Mouse (Mus musculus) MEL (cell line): ENCODE measurements around the gene Mfsd1.
A peak's percentile ranks its signal among the peaks of the same experiment; 100 is the strongest.

ENCODE experiments used
- CTCF ChIP-seq, 3 experiments: IDR thresholded peaks in 2 of 3; conservative IDR thresholded peaks in 1 of 3; 2 replicates each; pipeline ENCODE4 v1.5.1; 2011 to 2012; ENCODE audit warnings: low read length in 3 of 3, low read depth in 2 of 3, mild to moderate bottlenecking in 2 of 3, improper control_type of control experiment in 1 of 3, inconsistent platforms in 1 of 3, mixed read lengths in 1 of 3, moderate library complexity in 1 of 3; ENCODE audit not compliant: control insufficient read depth in 1 of 3, insufficient read depth in 1 of 3, poor library complexity in 1 of 3, severe bottlenecking in 1 of 3
- E2F4 ChIP-seq: IDR thresholded peaks from 2 replicates; pipeline ENCODE4 v1.6.1; 2011; ENCODE audit warnings: low read depth, low read length, improper control_type of control experiment, borderline replicate concordance
- ELF1 ChIP-seq: IDR thresholded peaks from 2 replicates; pipeline ENCODE4 v1.6.1; 2014; ENCODE audit warnings: low read depth, mild to moderate bottlenecking, inconsistent platforms, low read length, improper control_type of control experiment, moderate library complexity
- EP300 ChIP-seq, 2 experiments: IDR thresholded peaks; 2 replicates each; pipeline ENCODE4 v1.6.1; 2011; ENCODE audit warnings: improper control_type of control experiment in 2 of 2, low read length in 2 of 2, low read depth in 1 of 2, mild to moderate bottlenecking in 1 of 2
- ETS1 ChIP-seq: IDR thresholded peaks from 2 replicates; pipeline ENCODE4 v1.6.1; 2012; ENCODE audit warnings: low read depth, mild to moderate bottlenecking, inconsistent platforms, low read length, improper control_type of control experiment, moderate library complexity
- GATA1 ChIP-seq: IDR thresholded peaks from 2 replicates; pipeline ENCODE4 v1.6.1; 2011; ENCODE audit warnings: low read depth, low read length, improper control_type of control experiment
- KAT2A ChIP-seq: conservative IDR thresholded peaks from 2 replicates; pipeline ENCODE4 v1.6.1; 2012; ENCODE audit warnings: low read depth, low read length, improper control_type of control experiment, inconsistent platforms
- MAFK ChIP-seq: IDR thresholded peaks from 2 replicates; pipeline ENCODE4 v1.6.1; 2011; ENCODE audit warnings: low read depth, mild to moderate bottlenecking, low read length, improper control_type of control experiment, borderline replicate concordance
- NELFE ChIP-seq: IDR thresholded peaks from 2 replicates; pipeline ENCODE4 v1.6.1; 2011; ENCODE audit warnings: low read depth, low read length, improper control_type of control experiment
- POLR2A ChIP-seq, 2 experiments: IDR thresholded peaks; 2 replicates each; pipeline ENCODE4 v1.6.1; 2011 to 2012; ENCODE audit warnings: low read length in 2 of 2, mild to moderate bottlenecking in 2 of 2, control low read depth in 1 of 2, improper control_type of control experiment in 1 of 2, low read depth in 1 of 2, moderate library complexity in 1 of 2; ENCODE audit not compliant: control insufficient read depth in 1 of 2, insufficient read depth in 1 of 2, poor library complexity in 1 of 2
- TCF12 ChIP-seq: IDR thresholded peaks from 2 replicates; pipeline ENCODE4 v1.6.1; 2014; ENCODE audit warnings: low read depth, mild to moderate bottlenecking, inconsistent platforms, low read length, improper control_type of control experiment, moderate library complexity
- ZC3H11A ChIP-seq: IDR thresholded peaks from 2 replicates; pipeline ENCODE4 v1.6.1; 2012; ENCODE audit warnings: low read depth, mild to moderate bottlenecking, inconsistent platforms, low read length, improper control_type of control experiment

DNA sequence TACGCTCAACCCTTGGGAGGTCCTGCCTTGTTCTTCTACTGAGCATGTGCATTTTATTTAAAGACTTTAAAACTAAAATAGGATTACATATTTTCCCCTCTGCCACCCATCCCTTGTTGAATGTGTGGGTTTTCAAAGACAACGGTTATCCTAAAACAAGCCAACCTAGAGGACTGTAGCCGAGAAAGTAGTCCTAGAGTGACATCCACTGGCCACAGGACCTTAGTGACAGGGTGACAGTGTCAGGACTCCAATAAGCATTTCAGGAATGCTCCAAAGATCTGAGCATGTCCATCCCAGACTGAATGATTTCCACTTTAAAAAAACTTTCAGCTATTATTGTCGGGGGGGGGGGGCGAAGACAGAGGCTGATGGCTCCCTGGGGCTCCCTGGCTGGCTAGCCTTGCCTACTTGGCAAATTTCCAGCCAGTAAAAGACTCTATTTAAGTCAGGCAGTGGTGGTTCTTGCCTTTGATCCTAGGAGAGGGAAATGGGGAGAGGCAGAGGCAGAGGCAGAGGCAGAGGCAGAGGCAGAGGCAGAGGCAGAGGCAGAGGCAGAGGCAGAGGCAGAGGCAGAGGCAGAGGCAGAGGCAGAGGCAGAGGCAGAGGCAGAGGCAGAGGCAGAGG lies 17.7 kb upstream of the Mfsd1 start:
- TF ChIP-seq GATA1 (no peak), CTCF (IDR thresholded peaks at IDR 0.05 in 2 of 3, conservative IDR thresholded peaks at IDR 0.05 in 1 of 3; ENCODE audit: control insufficient read depth in 1 of 3, insufficient read depth in 1 of 3, low read depth in 2 of 3, low read length in 3 of 3, poor library complexity in 1 of 3, severe bottlenecking in 1 of 3) (peak in 2 of 3 experiments; percentile 26 to 38; a peak in 3 of 6 replicates), POLR2A (IDR thresholded peaks at IDR 0.05; ENCODE audit: control insufficient read depth in 1 of 2, insufficient read depth in 1 of 2, low read depth in 1 of 2, low read length in 2 of 2, poor library complexity in 1 of 2) (no peak), EP300 (IDR thresholded peaks at IDR 0.05; ENCODE audit: low read depth in 1 of 2, low read length in 2 of 2) (no peak), ELF1 (no peak), MAFK (no peak), TCF12 (no peak), E2F4 (no peak), NELFE (no peak), KAT2A (no peak), ETS1 (no peak), ZC3H11A (0 out of 2 replicates have a peak, but pooled peaks have one; percentile 8)
